Mouse (Mus musculus) stomach, adult 2 months (tissue): ENCODE data around the gene Fcho1. TPM values are rescaled to one million over a fixed set of nuclear protein-coding genes. Genes with fewer than 3 reads are reported as not detected.

Experiments
- polyA plus RNA-seq: library from polyadenylated mRNA; depleted of rRNA; stranded (reverse); fragments of >200 nt; gene quantifications from 2 replicates; pipeline ENCODE4 v1.2.3, GENCODE M21; 2012; rRNA removed

Fcho1 gene
- polyA plus RNA-seq, result 37.7 and 57.6 TPM in 2 replicates

DNA sequence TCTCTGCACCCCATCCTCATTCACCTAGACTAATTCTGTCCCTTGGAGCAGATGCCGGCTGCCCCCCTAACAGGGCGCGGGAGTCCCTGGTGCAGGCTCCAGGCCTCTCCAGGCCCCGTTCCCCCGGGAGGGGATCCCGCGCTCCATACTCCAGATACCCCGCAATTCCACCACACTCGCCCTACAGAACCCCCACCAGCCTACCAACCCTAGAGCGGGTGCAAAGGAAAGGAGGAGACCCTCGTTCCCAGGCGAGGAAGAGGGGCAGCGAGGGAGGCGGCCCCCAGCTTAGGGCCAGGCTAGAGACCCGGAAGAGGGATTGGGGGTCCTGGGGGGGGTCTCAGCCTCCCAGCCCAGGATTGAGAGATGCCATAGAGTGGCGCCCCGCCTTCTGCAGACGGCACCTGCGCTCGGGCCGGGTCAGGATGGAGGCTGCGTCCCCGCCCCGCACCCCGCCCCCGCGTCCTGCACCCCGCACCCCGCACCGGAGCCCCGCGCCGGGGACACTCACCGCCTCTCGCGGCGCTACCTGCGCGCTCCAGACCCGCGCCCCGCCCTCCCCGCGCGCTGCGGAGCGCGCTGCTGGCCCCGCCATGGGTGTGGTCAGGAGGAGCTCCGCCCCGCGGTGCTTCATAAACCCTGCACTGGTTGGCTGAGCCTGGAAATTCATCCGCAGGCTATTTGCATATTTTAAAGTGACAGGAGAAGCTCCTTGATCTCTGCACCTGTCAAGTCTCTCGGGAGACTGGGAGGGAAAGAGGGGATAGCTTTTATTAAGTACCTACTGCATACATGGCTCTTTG is at the start of gene Fcho1:
Gene Fcho1, minus strand, starts transcription at position 595 of the 803 bp plus-strand sequence.

DNA sequence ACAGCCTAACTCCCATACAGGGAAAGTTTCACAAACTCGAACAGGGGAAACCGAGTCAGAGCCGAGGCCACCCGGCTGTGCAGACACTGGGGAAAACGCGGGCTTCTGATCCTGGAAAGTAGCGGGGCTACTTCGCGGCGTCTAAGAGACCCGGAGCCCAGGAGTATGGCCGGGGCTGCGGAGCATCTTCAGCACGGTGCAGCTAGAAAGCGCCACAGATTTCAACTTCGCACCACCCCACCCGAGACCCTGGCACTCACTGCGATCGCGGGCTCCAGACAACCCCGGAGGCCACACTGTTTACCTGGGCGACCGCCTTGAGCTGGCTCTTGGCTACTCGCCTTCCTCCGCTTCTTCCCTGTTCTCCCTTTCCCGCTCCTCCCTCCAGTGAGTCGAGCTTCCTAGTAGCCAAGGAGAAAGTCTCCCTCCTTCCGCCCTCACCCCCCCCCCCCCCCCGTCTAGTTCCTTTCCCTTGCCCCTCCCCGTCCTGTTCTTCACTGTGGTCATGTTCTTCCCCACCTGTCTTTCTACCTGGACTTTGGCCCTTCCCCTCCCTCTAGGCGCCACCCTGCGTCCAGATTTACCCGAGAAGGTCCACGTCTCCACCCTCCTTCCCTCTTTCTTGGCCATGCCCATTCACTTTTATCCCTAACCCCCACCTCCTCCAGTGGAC is 24.0 kb downstream of the Fcho1 start, which contains the start of gene B3gnt3:
Gene B3gnt3, minus strand, starts transcription at position 376 of the 673 bp plus-strand sequence.

DNA sequence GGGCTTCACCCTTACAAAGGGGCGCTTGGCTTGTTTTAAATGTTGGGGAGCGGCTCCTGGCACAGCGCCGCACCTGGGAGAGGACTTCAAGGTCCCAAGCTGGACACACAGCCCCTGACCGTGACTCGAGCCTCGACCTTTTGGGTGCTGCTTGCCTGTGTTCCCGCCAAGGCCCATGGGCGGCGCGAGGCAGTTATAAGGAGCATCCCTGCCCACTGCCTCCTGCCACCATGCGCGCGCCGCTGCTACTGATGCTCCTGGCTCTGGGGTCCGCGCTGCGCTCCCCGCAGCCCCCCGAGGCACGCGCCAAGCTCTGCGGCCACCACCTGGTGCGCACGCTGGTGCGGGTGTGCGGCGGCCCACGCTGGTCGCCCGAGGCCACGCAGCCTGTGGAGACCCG is 36.5 kb downstream of the Fcho1 start, which contains the start of gene Insl3:
Gene Insl3, plus strand, starts transcription at position 187 of the 400 bp plus-strand sequence.

GRCm38 (mm10) chr8:71676020-71676741 is 49.3 kb downstream of the Fcho1 start, which contains the start of gene Jak3:
Gene Jak3, plus strand, starts transcription at chr8:71676296.

DNA sequence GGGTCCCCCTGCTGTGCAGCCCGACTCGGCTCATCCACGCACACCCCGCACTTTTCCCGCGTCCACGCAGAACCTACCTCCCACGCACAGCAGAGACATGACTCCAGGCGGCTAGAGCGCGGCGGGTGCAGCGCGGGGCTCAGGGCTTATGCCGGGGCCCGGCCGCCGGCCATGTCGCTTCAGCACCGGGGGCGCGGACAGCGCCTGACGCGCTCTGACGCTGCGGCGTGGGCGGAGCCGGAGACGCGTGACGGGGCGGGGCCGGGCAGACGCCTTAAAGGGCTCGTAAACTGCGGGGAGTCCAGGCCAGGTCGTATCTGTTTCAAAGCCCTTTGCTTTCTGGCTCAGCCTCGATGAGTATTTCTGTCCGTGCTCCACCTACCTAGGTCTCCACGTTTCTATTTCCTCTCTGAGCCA is 54.0 kb downstream of the Fcho1 start, which contains the start of gene Unc13a:
Gene Unc13a, minus strand, starts transcription at position 209 of the 417 bp plus-strand sequence.

Other genes starting within 250 kb of the Fcho1 start
- gene Ano8, start 239.8 kb downstream of the Fcho1 start, polyA plus RNA-seq, result 16.2 and 28.7 TPM in 2 replicates
- gene Gtpbp3, start 237.6 kb downstream of the Fcho1 start, polyA plus RNA-seq, result 23.1 and 27.9 TPM in 2 replicates
- 259 and 270 TPM in 2 replicates for gene Plvap, start 214.0 kb downstream of the Fcho1 start, polyA plus RNA-seq
- 0.08 TPM in 1 of 2 replicates, not detected in the other for gene Ccdc194, start 200.0 kb downstream of the Fcho1 start, polyA plus RNA-seq
- gene Bst2, start 188.3 kb downstream of the Fcho1 start, polyA plus RNA-seq, result 80.5 and 110 TPM in 2 replicates
- gene Mvb12a, start 182.8 kb downstream of the Fcho1 start, polyA plus RNA-seq, result 119 and 201 TPM in 2 replicates
- 0.63 and 1.4 TPM in 2 replicates for gene Tmem221, start 166.8 kb downstream of the Fcho1 start, polyA plus RNA-seq
- gene Nxnl1, start 159.1 kb downstream of the Fcho1 start, polyA plus RNA-seq, result not detected in 2 replicates
- gene Slc27a1, start 156.8 kb downstream of the Fcho1 start, polyA plus RNA-seq, result 44.1 and 45.9 TPM in 2 replicates
- gene Pgls, start 133.5 kb downstream of the Fcho1 start, polyA plus RNA-seq, result 114 and 270 TPM in 2 replicates
- 0.95 and 2.5 TPM in 2 replicates for gene Fam129c, start 128.1 kb downstream of the Fcho1 start, polyA plus RNA-seq
- 35.6 and 56.1 TPM in 2 replicates for gene Colgalt1, start 114.7 kb downstream of the Fcho1 start, polyA plus RNA-seq
- gene Unc13a, start 54.0 kb downstream of the Fcho1 start, polyA plus RNA-seq, result 0.66 and 1.4 TPM in 2 replicates
- gene Jak3, start 49.4 kb downstream of the Fcho1 start, polyA plus RNA-seq, result 9.1 and 9.5 TPM in 2 replicates
- 12.5 and 12.8 TPM in 2 replicates for gene Insl3, start 36.5 kb downstream of the Fcho1 start, polyA plus RNA-seq
- gene B3gnt3, start 23.9 kb downstream of the Fcho1 start, polyA plus RNA-seq, result 89.2 and 150 TPM in 2 replicates
- gene Zfp709, start 156.3 kb upstream of the Fcho1 start, polyA plus RNA-seq, result 0.01 and 0.08 TPM in 2 replicates
- not detected in 2 replicates for gene Zfp882, start 182.9 kb upstream of the Fcho1 start, polyA plus RNA-seq
- gene Zfp617, start 182.9 kb upstream of the Fcho1 start, polyA plus RNA-seq, result 0.18 and 0.32 TPM in 2 replicates
- 0.68 and 1.4 TPM in 2 replicates for gene Zfp961, start 225.3 kb upstream of the Fcho1 start, polyA plus RNA-seq